Mouse (Mus musculus) ES-Bruce4 (cell line): ENCODE results near the gene Gm13288.
"Not testable (repeated sequence)": the region's sequence is repeated elsewhere in the genome, so short reads cannot be mapped to it uniquely, and the experiment has no call there.

ENCODE experiments used
- CTCF ChIP-seq: IDR thresholded peaks from one replicate; pipeline ENCODE4 v1.8.1; 2011; ENCODE audit warnings: low read depth, low read length
- POLR2A ChIP-seq: IDR thresholded peaks from one replicate; pipeline ENCODE4 v1.8.1; 2011; ENCODE audit warnings: low read length; ENCODE audit not compliant: insufficient read depth

DNA sequence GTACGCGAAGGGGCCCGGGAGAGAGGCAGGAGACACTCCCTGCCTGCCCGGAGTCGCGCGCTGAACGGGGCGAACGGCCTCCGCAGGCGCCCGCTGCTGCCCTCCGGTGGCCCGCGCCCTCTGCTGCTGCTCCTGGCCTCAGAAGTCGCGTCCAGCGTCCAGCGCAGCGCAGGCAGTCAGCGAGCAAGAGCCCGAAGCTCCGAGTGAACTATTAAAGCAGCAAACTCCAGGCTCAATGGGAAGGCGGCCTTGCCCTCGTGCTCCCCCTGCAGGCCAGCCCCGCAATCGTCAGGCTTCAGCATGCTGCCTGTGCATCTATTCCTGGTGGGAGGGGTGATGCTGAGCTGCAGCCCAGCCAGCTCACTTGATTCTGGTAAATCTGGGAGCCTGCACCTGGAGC is 8.2 kb upstream of the Gm13288 start, which contains the start of gene Gm13279:
- TF ChIP-seq POLR2A, CTCF: not testable (repeated sequence)
